18 mouse cellular contexts compared by ENCODE assay signal in genomic region chr11:118821353-118821752, GRCm38 (mm10).
DNase-seq lines count a peak whose midpoint lies in the region; ATAC-seq and TF ChIP-seq lines count a peak whose summit lies in the region.
"Had no signal": no experiment of that assay in that cellular context is flagged by ENCODE, and none has a peak within 500 bp of the region (broad histone marks: within the 10 kb centered on the region; RNA-seq: fewer than 3 reads in every experiment).

No protein-coding gene starts in this region.

- WGBS in heart, embryonic 12.5 days = 44% methylated on average over 2 of the region's 2 CpGs
- 26% methylated on average over 2 of the region's 2 CpGs for WGBS in heart, postnatal 0 days

- no peak overlapping the region for H3K27ac ChIP-seq in heart, embryonic 12.5 days (ENCODE audit: poor library complexity, severe bottlenecking)
- H3K27ac ChIP-seq in heart, postnatal 0 days (ENCODE audit: low read depth) = no peak overlapping the region
- H3K27ac ChIP-seq: heart, embryonic 13.5 days; hindbrain, embryonic 14.5 days; liver, embryonic 13.5 days; midbrain, embryonic 15.5 days had no signal

- TF ChIP-seq EP300 in heart, postnatal 0 days (IDR thresholded peaks at IDR 0.05; ENCODE audit: low read depth) = no peak

- peak; percentile 97 for DNase-seq in heart, adult 11 months
- peak; percentile 8 for DNase-seq in testis, postnatal 14 days (ENCODE audit: low spot score)
- no peak for DNase-seq in testis, postnatal 10 days (ENCODE audit: low spot score)
- DNase-seq in heart, postnatal 0 days (ENCODE audit: low spot score) = no peak
- peak; percentile 42 for DNase-seq in skeletal muscle tissue, adult 2 months (ENCODE audit: low read depth, low spot score)
- DNase-seq in neural tube, embryonic 10.5 days (ENCODE audit: extremely low spot score, low spot score) = no peak
- DNase-seq: adrenal gland, postnatal 36 days; cerebellum, adult 9-10 months; kidney, postnatal 36 days; liver, embryonic 13.5 days; right cerebral cortex, postnatal 25 days; thymus, adult 2 months had no signal

- no peak overlapping the region for H3K4me2 ChIP-seq in heart, embryonic 12.5 days
- H3K4me2 ChIP-seq in heart, postnatal 0 days (ENCODE audit: low read depth, low read length) = no peak overlapping the region
- H3K4me2 ChIP-seq: heart, embryonic 13.5 days; hindbrain, embryonic 14.5 days; liver, embryonic 13.5 days; midbrain, embryonic 15.5 days had no signal

- no peaks in the 10 kb centered on the region for H3K4me1 ChIP-seq in heart, embryonic 12.5 days (replicated peaks)
- H3K4me1 ChIP-seq in heart, postnatal 0 days (ENCODE audit: control insufficient read depth, insufficient read depth) = no peaks in the 10 kb centered on the region
- H3K4me1 ChIP-seq: heart, embryonic 13.5 days; liver, embryonic 13.5 days had no signal

- no peak overlapping the region for H3K9ac ChIP-seq in heart, embryonic 12.5 days
- H3K9ac ChIP-seq in heart, postnatal 0 days (replicated peaks; ENCODE audit: low read depth, low read length) = no peak overlapping the region
- H3K9ac ChIP-seq: heart, embryonic 13.5 days; hindbrain, embryonic 14.5 days; liver, embryonic 13.5 days; midbrain, embryonic 15.5 days had no signal

- H3K36me3 ChIP-seq in heart, embryonic 12.5 days = no peaks in the 10 kb centered on the region
- no peaks in the 10 kb centered on the region for H3K36me3 ChIP-seq in heart, postnatal 0 days (replicated peaks; ENCODE audit: control insufficient read depth, insufficient read depth, low read length)
- H3K36me3 ChIP-seq: heart, embryonic 13.5 days; liver, embryonic 13.5 days; midbrain, embryonic 15.5 days had no signal

- peaks cover 4% of the 10 kb centered on the region; the same call in 1 of the 2 replicates for H3K27me3 ChIP-seq in heart, embryonic 12.5 days (replicated peaks)
- H3K27me3 ChIP-seq in heart, postnatal 0 days (ENCODE audit: control insufficient read depth, insufficient read depth, low read length) = no peaks in the 10 kb centered on the region
- H3K27me3 ChIP-seq: liver, embryonic 13.5 days; midbrain, embryonic 15.5 days had no signal

- H3K4me3 ChIP-seq in heart, embryonic 12.5 days = no peak overlapping the region
- H3K4me3 ChIP-seq in heart, postnatal 0 days (ENCODE audit: low read depth, low read length) = no peak overlapping the region
- H3K4me3 ChIP-seq: heart, embryonic 13.5 days; liver, embryonic 13.5 days; midbrain, embryonic 15.5 days had no signal

- H3K9me3 ChIP-seq in heart, embryonic 12.5 days (replicated peaks) = no peaks in the 10 kb centered on the region
- H3K9me3 ChIP-seq in heart, postnatal 0 days (replicated peaks; ENCODE audit: control insufficient read depth, low read length) = no peaks in the 10 kb centered on the region
- H3K9me3 ChIP-seq: heart, embryonic 13.5 days; liver, embryonic 13.5 days; midbrain, embryonic 15.5 days had no signal

- TF ChIP-seq CTCF in heart, postnatal 0 days (IDR thresholded peaks at IDR 0.05; ENCODE audit: low read depth) = no peak

- no peak for ATAC-seq in heart, embryonic 12.5 days (ENCODE audit: insufficient number of reproducible peaks, low FRiP score)
- peak; percentile 24; the same call in 1 of the 2 replicates for ATAC-seq in heart, postnatal 0 days (ENCODE audit: insufficient read depth, low read depth)
- no peak for ATAC-seq in megakaryocyte, adult 5-6 weeks (ENCODE audit: poor library complexity, severe bottlenecking)
- ATAC-seq: intestine, postnatal 0 days; midbrain, embryonic 15.5 days had no signal

Comparison
In these comparisons a context has a peak if more than half of its experiments do, and no peak if none do; other contexts are left out.
1. DNase-seq: peak in heart, adult 11 months (single experiment), testis, postnatal 14 days (single experiment) and skeletal muscle tissue, adult 2 months (single experiment); none in testis, postnatal 10 days (single experiment), heart, postnatal 0 days (single experiment) and neural tube, embryonic 10.5 days (single experiment).